Mouse (Mus musculus) neural tube, embryonic 12.5 days (tissue): ENCODE measurements around the gene Acot7. TPM values are rescaled to one million over a fixed set of nuclear protein-coding genes. Genes with fewer than 3 reads are reported as not detected.

Experiments used
- ATAC-seq: fragments of 200-750 bp; cut with Nextera tagmentation; 2 replicates; pipeline ENCODE4 v1.8.0; 2017; ENCODE audit warnings: low read depth, mild to moderate bottlenecking, moderate TSS enrichment, moderate library complexity; ENCODE audit not compliant: low FRiP score
- H3K27ac ChIP-seq: fragments of 300-500 bp; sonication (generic); 2 replicates; pipeline ENCODE4 v1.5.1; 2016
- H3K27me3 ChIP-seq: fragments of 300-500 bp; sonication (generic); replicated peaks from 2 replicates; pipeline ENCODE4 v1.6.1; 2016; ENCODE audit warnings: mild to moderate bottlenecking
- H3K36me3 ChIP-seq: fragments of 300-500 bp; sonication (generic); 2 replicates; pipeline ENCODE4 v1.6.1; 2016; ENCODE audit warnings: mild to moderate bottlenecking
- H3K4me1 ChIP-seq: fragments of 300-500 bp; sonication (generic); 2 replicates; pipeline ENCODE4 v1.6.1; 2016
- H3K4me2 ChIP-seq: fragments of 300-500 bp; sonication (generic); replicated peaks from 2 replicates; pipeline ENCODE4 v1.6.1; 2016; ENCODE audit warnings: mild to moderate bottlenecking
- H3K4me3 ChIP-seq: fragments of 300-500 bp; sonication (generic); 2 replicates; pipeline ENCODE4 v1.5.1; 2016
- H3K9ac ChIP-seq: fragments of 300-500 bp; sonication (generic); 2 replicates; pipeline ENCODE4 v1.6.1; 2016; ENCODE audit warnings: mild to moderate bottlenecking
- H3K9me3 ChIP-seq: fragments of 300-500 bp; sonication (generic); 2 replicates; pipeline ENCODE4 v1.6.1; 2016; ENCODE audit warnings: mild to moderate bottlenecking
- WGBS: fragments of 180-500 bp; shearing (Covaris S2); methylation state at CpG from one replicate; pipeline ENCODE4 v1.1.7; 2016; 5-methylcytosine and 5-hydroxymethylcytosine counted together
- polyA plus RNA-seq: library from polyadenylated mRNA; unstranded; fragments of >200 nt; fragmentation: Nextera tagmentation; extraction: Ambion mirVana; gene quantifications from 2 replicates; pipeline ENCODE4 v1.2.1, GENCODE M21; 2016

The Acot7 gene
- polyA plus RNA-seq, 1 experiment from 2014 or later: 213 TPM

DNA sequence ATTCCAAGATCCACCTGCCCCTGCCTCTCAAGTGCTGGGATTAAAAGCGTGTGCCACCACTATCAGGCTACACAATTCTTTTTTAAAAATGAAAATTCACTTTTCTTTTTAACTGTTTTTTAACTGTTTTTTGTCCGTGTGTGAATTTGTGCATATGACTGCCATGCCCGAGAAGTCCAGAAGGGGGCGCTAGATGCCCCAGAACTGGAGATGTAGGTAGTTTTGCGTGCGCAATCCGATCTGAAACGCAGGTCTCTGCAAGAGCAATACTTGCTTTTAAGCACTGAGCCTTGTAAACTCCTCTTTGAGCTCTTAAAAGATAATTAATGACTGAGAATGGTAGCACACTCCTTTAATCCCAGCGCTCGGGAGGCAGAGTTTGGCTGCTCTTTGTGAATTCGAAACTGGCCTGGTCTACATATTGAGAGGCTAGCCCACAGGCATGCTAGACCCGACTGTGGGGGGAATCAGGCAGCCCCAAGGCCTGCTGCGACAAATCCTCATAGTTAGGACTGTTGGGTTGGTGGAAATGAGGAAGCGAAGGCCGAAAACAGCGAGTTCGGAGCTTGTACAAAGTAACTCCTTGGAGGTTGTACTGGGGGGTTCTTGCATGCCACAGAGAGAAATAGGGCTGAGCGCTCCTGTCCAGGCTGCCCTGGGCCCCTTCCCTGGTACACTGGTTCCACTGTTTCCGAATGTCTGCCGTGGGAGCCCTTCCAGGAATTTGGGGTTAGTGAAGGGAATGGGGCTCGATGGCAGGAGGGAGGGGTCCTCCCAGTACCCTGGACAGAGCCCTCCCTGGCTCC is 20.0 kb upstream of the Acot7 start:
- no peak for ATAC-seq
- peaks cover 12% of the 10 kb centered on the region for H3K4me1 ChIP-seq
- peak overlapping the region; percentile 40 for H3K4me2 ChIP-seq
- H3K36me3 ChIP-seq: no peaks in the 10 kb centered on the region
- H3K9ac ChIP-seq: 0 out of 2 replicates have a peak overlapping the region, but pooled peaks have one; percentile 8
- H3K4me3 ChIP-seq: 0 out of 2 replicates have a peak overlapping the region, but pooled peaks have one; percentile 18
- WGBS: 14% methylated on average over 21 of the region's 21 CpGs
- H3K9me3 ChIP-seq: no peaks in the 10 kb centered on the region
- H3K27me3 ChIP-seq: peaks cover 86% of the 10 kb centered on the region
- H3K27ac ChIP-seq: no peak overlapping the region

DNA sequence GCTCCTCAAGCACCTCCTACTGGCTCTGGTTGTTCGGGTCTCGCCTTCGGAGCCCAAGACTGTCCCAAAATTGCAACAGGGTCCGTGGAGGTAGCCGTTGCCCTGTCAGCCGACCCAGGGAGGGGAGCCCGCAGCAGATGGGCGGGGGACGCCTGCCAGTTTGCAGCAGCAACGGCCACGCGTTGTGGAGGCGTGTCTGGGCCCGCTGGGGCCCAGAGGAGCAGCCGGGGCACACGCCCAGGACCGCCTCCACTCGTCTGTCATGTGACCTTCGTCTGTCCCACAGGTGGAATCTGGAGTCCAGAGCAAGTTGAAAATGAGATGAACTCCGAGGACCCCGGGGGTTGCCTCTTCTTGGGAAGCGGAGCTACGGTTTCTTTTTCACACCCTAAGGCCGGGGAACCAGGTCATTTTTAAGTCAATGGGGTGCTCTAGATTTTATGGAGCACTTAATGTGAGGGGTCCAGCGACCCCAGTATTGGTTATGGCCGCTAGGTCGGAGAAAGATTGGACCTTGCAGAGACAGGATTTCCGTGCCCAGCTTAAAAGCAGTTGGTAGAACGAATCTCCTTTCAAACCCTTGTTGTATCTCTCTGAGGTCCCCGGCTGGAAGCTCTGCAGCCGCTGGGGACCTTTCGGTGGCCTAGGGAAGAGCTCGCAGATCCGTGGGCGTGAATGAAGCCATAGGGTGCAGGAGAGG is 19.2 kb upstream of the Acot7 start, which contains the start of gene Hes2:
Gene Hes2 (plus strand): TSS at position 283 of the 700 bp plus-strand sequence.
- H3K4me2 ChIP-seq: peak within 1 kb of the TSS; percentile 40
- no peaks in the 10 kb centered on the region for H3K36me3 ChIP-seq
- H3K9me3 ChIP-seq: no peaks in the 10 kb centered on the region
- 0 out of 2 replicates have a peak within 1 kb of the TSS, but pooled peaks have one; percentile 8 for H3K9ac ChIP-seq
- H3K27me3 ChIP-seq: peaks cover 80% of the 10 kb centered on the region
- peak within 1 kb of the TSS; percentile 18; the same call in 1 of the 2 replicates for H3K4me3 ChIP-seq
- 3% methylated on average over 35 of the region's 35 CpGs for WGBS
- H3K4me1 ChIP-seq: peaks cover 12% of the 10 kb centered on the region
- no peak for ATAC-seq
- no peak within 1 kb of the TSS for H3K27ac ChIP-seq

DNA sequence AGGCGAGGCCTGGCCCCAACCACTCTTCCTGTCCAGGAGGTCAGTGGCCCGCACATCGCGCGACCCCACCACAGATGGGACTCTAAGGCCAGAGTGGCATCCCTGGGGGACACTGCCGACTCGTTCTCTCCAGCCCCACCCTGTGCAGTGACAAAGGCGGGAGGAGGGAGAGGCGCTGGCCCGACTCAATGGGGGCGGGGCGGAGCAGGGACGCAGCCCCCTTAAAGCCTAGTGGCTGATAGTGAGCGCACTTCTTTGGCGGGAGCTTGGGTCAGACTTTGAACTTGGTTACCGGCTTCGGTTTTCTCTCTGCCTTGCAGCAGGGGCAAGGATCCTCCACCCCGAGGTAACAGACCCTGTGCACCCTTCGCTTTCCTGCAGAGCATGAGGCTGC is 18.7 kb upstream of the Acot7 start:
- Histone ChIP-seq H3K9ac (no peak overlapping the region), H3K4me3 (peak overlapping the region; percentile 11; the same call in 1 of the 2 replicates), H3K36me3 (no peaks in the 10 kb centered on the region), H3K4me1 (peaks cover 12% of the 10 kb centered on the region), H3K27ac (no peak overlapping the region), H3K9me3 (no peaks in the 10 kb centered on the region), H3K4me2 (peak overlapping the region; percentile 27; the same call in 1 of the 2 replicates), H3K27me3 (peaks cover 74% of the 10 kb centered on the region)
- no peak for ATAC-seq
- 1% methylated on average over 19 of the region's 19 CpGs for WGBS

DNA sequence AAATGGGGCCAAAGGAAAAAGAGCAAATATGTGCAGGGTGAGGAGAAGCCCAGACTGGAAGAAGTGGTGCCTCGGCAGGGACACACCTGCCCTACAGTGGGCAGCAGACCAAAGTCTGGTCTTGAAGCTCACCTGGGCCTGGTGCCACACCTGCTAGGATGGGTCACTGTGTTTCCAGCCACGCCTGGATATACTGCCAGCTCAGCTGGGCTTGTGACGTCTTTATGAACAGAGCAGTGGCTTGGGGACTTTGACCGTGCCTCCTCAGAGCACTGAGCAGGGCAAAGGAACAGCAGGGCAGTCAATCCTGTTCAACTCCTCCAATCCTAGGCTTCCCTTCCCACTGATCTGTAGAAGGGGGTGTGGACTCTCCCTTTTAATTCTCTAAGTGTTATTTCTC is 17.2 kb upstream of the Acot7 start:
- H3K9me3 ChIP-seq: no peaks in the 10 kb centered on the region
- ATAC-seq: no peak
- H3K4me3 ChIP-seq: no peak overlapping the region
- no peaks in the 10 kb centered on the region for H3K36me3 ChIP-seq
- H3K27me3 ChIP-seq: peaks cover 65% of the 10 kb centered on the region
- H3K4me2 ChIP-seq: no peak overlapping the region
- 35% methylated on average over 4 of the region's 4 CpGs for WGBS
- H3K27ac ChIP-seq: no peak overlapping the region
- H3K4me1 ChIP-seq: peaks cover 12% of the 10 kb centered on the region
- H3K9ac ChIP-seq: no peak overlapping the region

DNA sequence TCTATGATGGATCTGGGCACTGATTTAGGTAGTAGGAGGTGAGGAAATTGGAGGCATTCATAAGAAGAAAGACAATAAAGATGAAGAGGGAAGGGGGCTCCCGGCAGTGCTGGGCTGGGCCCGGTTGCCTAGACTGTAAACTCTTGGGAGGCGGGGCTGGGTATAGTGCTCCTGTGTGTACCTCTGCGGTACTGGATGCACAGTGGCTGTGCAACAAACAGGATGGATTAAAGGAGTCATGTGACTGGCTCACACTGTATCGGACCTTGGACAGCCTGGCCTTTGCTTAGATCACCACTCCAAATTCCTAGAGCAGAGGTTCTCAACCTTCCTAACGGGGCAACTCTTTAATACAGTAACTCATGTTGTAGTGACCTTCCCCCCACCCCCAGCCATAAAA is 16.3 kb upstream of the Acot7 start:
- Histone ChIP-seq H3K4me3 (no peak overlapping the region), H3K27ac (no peak overlapping the region), H3K9me3 (no peaks in the 10 kb centered on the region), H3K36me3 (no peaks in the 10 kb centered on the region), H3K9ac (no peak overlapping the region), H3K27me3 (peaks cover 61% of the 10 kb centered on the region), H3K4me2 (no peak overlapping the region), H3K4me1 (peaks cover 12% of the 10 kb centered on the region)
- ATAC-seq: no peak
- WGBS: 63% methylated on average over 6 of the region's 6 CpGs

DNA sequence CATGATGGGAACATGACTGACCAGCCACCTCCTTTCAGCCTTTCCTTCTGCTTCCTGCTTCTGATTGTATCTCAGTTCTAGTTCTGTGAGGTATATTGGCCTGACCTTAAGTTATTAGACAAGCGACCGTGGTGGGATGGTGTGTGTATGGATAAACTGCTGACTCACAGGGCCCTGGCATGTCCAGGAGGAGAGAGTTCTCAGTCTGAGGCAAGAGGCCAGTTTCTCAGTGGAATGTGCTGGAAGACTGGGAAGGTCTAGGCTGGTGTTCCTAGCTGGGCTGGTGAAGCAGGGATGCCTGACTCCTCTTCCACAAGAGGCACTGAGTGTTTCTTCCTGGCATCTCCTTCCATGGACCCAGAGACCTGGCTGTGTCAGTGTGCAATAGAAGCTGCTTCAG is 15.2 kb upstream of the Acot7 start:
- ATAC-seq: no peak
- peaks cover 54% of the 10 kb centered on the region for H3K27me3 ChIP-seq

DNA sequence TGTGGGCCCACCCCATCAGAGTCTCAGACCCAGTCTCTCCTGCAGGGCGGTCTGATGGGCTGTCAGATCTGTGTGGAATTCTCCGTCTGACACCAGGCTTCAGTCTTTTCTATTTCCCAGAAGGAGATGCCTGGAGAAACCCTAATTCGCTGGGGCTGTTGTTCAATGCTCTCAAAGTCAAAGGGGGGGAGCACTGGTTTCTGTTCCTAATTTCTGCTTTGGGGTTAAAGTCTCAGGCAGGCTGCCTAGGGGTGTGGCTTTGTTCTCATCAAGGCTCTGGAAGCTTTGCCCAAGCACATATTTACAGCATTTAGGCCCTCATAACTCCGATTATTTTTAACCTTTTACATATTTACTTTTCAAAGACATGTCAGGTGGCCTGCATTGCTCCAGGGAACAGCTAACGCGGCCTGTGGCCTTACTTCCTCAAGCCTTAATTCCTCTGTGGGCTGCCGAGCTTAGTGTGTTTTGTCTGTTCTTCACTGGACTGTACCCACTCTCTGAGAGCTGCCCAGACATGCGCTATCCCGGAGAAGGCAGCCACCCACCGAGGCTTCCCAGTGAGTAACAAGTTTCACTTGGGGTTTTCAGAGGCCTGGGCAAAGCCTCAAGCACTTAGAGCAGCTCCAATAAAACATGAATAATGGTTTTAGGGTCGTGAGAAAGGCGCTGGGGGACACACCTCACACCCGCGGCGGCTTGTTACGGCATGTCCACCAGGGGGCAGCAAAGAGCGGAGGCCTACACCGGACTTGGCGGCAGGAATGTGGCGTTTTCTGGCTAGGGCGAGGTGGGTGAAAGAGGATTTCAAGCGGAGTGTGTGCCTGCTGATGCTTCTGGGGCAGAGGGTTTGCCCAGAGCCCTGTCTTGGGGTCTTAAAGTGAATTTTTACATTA is 12.7 kb upstream of the Acot7 start:
- H3K4me1 ChIP-seq: no peaks in the 10 kb centered on the region; the same call in 1 of the 2 replicates
- H3K27ac ChIP-seq: no peak overlapping the region
- no peak for ATAC-seq
- no peak overlapping the region for H3K4me2 ChIP-seq
- H3K27me3 ChIP-seq: peaks cover 29% of the 10 kb centered on the region
- no peaks in the 10 kb centered on the region for H3K36me3 ChIP-seq
- no peak overlapping the region for H3K4me3 ChIP-seq
- no peak overlapping the region for H3K9ac ChIP-seq
- no peaks in the 10 kb centered on the region for H3K9me3 ChIP-seq
- 21% methylated on average over 22 of the region's 22 CpGs for WGBS

More for the DNA sequence above, 15.2 kb upstream of the Acot7 start:
- 92% methylated on average over 2 of the region's 2 CpGs for WGBS
- Histone ChIP-seq H3K4me2 (no peak overlapping the region), H3K4me3 (no peak overlapping the region), H3K9me3 (no peaks in the 10 kb centered on the region), H3K27ac (no peak overlapping the region), H3K36me3 (no peaks in the 10 kb centered on the region), H3K9ac (no peak overlapping the region), H3K4me1 (peaks cover 12% of the 10 kb centered on the region)

DNA sequence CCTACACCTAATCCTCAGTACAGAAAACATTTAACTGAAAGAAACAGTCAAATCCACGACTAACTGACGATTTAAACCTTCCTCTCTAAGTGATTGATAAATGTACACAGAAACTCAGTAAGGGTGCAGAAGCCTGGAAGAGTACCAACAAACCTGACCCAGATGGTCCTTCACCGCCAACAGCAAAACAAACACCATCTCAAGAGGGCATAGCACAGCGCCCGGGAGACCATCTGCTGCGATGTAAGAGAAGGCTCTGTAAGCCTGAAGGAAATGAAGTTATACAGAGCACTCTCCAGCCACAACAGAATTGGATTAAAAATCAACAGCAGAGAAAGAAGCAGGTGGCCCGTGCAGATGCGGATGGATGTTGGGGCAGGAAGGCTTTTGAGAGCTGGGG is 9.9 kb upstream of the Acot7 start:
- Histone ChIP-seq H3K9ac (no peak overlapping the region), H3K27me3 (peaks cover 1% of the 10 kb centered on the region), H3K4me3 (no peak overlapping the region), H3K9me3 (no peaks in the 10 kb centered on the region), H3K4me1 (no peaks in the 10 kb centered on the region; the same call in 1 of the 2 replicates), H3K27ac (no peak overlapping the region), H3K36me3 (no peaks in the 10 kb centered on the region), H3K4me2 (no peak overlapping the region)
- no peak for ATAC-seq
- 67% methylated on average over 8 of the region's 8 CpGs for WGBS

DNA sequence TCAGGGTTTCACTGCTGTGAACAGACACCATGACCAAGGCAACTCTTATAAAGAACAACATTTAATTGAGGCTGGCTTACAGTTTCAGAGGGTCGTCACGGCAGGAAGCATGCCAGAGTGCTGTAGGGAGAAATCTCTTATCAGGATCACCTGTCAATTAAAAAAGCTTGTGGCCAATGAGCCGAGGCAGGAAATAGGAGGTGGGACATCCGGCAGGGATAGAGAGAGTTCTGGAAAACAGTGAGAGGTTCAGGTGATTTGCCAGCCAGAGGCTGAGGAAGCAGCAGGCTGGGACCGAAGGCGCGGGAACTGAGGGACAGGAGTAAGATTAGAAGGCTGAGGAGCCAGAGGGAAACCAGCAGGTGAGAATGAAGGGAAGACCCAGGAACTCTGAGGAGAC is 8.8 kb upstream of the Acot7 start:
- no peak for ATAC-seq
- WGBS: 88% methylated on average over 7 of the region's 7 CpGs
- Histone ChIP-seq H3K9ac (no peak overlapping the region), H3K9me3 (no peaks in the 10 kb centered on the region), H3K27ac (no peak overlapping the region), H3K4me1 (no peaks in the 10 kb centered on the region; the same call in 1 of the 2 replicates), H3K4me3 (no peak overlapping the region), H3K4me2 (no peak overlapping the region), H3K27me3 (no peaks in the 10 kb centered on the region; the same call in 1 of the 2 replicates), H3K36me3 (no peaks in the 10 kb centered on the region)

DNA sequence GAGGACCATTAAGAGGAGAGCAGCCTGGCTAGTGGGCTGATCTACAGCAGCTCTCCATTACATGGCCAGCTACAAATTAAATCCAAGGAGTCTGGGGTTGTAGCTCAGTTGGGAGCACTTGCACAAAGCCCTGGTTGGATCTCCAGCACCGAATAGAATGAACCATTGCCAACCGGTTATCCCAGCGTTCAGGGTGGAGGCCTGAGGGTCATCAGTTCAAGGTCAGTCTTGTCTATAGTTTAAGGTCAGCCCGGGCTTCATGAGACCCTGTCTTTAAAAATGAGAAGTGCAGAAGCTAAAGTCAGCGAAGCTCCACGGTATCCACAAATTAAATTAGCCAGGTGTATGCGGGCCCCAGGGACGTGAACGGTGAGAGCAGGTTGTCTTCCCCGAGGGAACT is 7.6 kb upstream of the Acot7 start:
- no peaks in the 10 kb centered on the region; the same call in 1 of the 2 replicates for H3K4me1 ChIP-seq
- no peaks in the 10 kb centered on the region for H3K36me3 ChIP-seq
- H3K27me3 ChIP-seq: peaks cover 8% of the 10 kb centered on the region
- no peaks in the 10 kb centered on the region for H3K9me3 ChIP-seq
- no peak overlapping the region for H3K4me2 ChIP-seq
- H3K27ac ChIP-seq: no peak overlapping the region
- no peak for ATAC-seq
- 87% methylated on average over 10 of the region's 10 CpGs for WGBS
- H3K9ac ChIP-seq: no peak overlapping the region
- H3K4me3 ChIP-seq: no peak overlapping the region

DNA sequence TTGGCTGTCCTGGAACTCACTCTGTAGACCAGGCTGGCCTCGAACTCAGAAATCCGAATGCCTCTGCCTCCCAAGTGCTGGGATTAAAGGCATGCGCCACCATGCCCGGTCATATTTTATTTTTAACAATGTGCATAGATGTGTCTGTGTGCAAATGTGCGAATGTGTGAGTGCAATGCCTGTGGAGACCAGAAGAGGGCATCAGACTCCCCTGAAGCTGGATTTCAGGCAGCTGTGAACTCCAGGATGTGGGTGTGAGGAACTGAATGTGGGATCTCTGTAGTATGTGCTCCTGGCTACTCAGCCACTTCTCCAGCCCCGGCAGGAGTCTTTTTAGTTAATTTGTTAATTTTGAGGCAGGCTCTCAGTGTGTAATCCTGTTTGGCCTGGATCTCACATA is 6.4 kb upstream of the Acot7 start:
- Histone ChIP-seq H3K27ac (no peak overlapping the region), H3K9me3 (no peaks in the 10 kb centered on the region), H3K27me3 (peaks cover 11% of the 10 kb centered on the region), H3K36me3 (no peaks in the 10 kb centered on the region), H3K4me3 (no peak overlapping the region), H3K4me2 (no peak overlapping the region), H3K4me1 (no peaks in the 10 kb centered on the region), H3K9ac (no peak overlapping the region)
- 85% methylated on average over 6 of the region's 6 CpGs for WGBS
- no peak for ATAC-seq
